Mouse (Mus musculus) embryonic fibroblast, embryonic 13.5 days (primary cell): ENCODE results near the gene Farp1. TPM values are rescaled to one million over a fixed set of nuclear protein-coding genes. Genes with fewer than 3 reads are reported as not detected.
"Not testable (repeated sequence)": the region's sequence is repeated elsewhere in the genome, so short reads cannot be mapped to it uniquely, and the experiment has no call there.

ENCODE experiments used
- H3K27ac ChIP-seq: 2 replicates; pipeline ENCODE4 v1.5.1; 2012; ENCODE audit warnings: low read length, control low read depth, inconsistent platforms; ENCODE audit not compliant: insufficient read depth
- H3K4me1 ChIP-seq: 2 replicates; pipeline ENCODE4 v1.6.1; 2011; ENCODE audit warnings: low read length; ENCODE audit not compliant: control insufficient read depth, insufficient read depth
- H3K4me3 ChIP-seq: 2 replicates; pipeline ENCODE4 v1.5.1; 2011; ENCODE audit warnings: mild to moderate bottlenecking, control low read depth, low read length; ENCODE audit not compliant: insufficient read depth
- CTCF ChIP-seq: IDR thresholded peaks from 2 replicates; pipeline ENCODE4 v1.5.1; 2011; ENCODE audit warnings: mild to moderate bottlenecking, control low read depth, low read length, moderate library complexity, borderline replicate concordance; ENCODE audit not compliant: insufficient read depth
- POLR2A ChIP-seq: IDR thresholded peaks from 2 replicates; pipeline ENCODE4 v1.6.1; 2011; ENCODE audit warnings: low read depth, mild to moderate bottlenecking, control low read depth, low read length, moderate library complexity
- polyA plus RNA-seq: library from polyadenylated mRNA; stranded (reverse); fragments of >200 nt; gene quantifications from 2 replicates; pipeline ENCODE4 v1.2.4, GENCODE M21; 2011; ENCODE audit warnings: low read depth; ENCODE audit not compliant: missing spikeins, insufficient read length

Farp1 gene
- polyA plus RNA-seq, 1 experiment, result 142 TPM

- no peak for TF ChIP-seq POLR2A
- no peak for TF ChIP-seq CTCF
- Histone ChIP-seq H3K27ac (no peak overlapping the region), H3K4me1 (peaks cover 5% of the 10 kb centered on the region; the same call in 1 of the 2 replicates), H3K4me3 (peak overlapping the region; percentile 46)
Measured at GRCm38 (mm10) chr14:121034525-121034924, 475 bp upstream of the Farp1 start.

GRCm38 (mm10) chr14:121035663-121036473, 868 bp downstream of the Farp1 start:
- Histone ChIP-seq H3K4me3 (peak overlapping the region; percentile 98), H3K4me1 (peaks cover 10% of the 10 kb centered on the region; the same call in 1 of the 2 replicates), H3K27ac (peak overlapping the region; percentile 96)
- TF ChIP-seq CTCF, result no peak
- no peak; the same call in none of the 2 replicates for TF ChIP-seq POLR2A

- Histone ChIP-seq H3K4me3 (peak overlapping the region; percentile 98), H3K27ac (peak overlapping the region; percentile 96), H3K4me1 (peaks cover 10% of the 10 kb centered on the region; the same call in 1 of the 2 replicates)
- no peak for TF ChIP-seq CTCF
Measured at GRCm38 (mm10) chr14:121036612-121037221, 1.7 kb downstream of the Farp1 start.

GRCm38 (mm10) chr14:121037276-121037675, 2.3 kb downstream of the Farp1 start:
- H3K4me3 ChIP-seq, result peak overlapping the region; percentile 98
- peaks cover 10% of the 10 kb centered on the region; the same call in 1 of the 2 replicates for H3K4me1 ChIP-seq
- peak overlapping the region; percentile 96 for H3K27ac ChIP-seq
- no peak for TF ChIP-seq CTCF
- peak; percentile 40 for TF ChIP-seq POLR2A

GRCm38 (mm10) chr14:121038676-121039075, 3.7 kb downstream of the Farp1 start:
- no peak for TF ChIP-seq POLR2A
- no peak for TF ChIP-seq CTCF
- Histone ChIP-seq H3K4me1 (peaks cover 10% of the 10 kb centered on the region; the same call in 1 of the 2 replicates), H3K4me3 (peak overlapping the region; percentile 54), H3K27ac (peak overlapping the region; percentile 49)

GRCm38 (mm10) chr14:121044145-121044544, 9.1 kb downstream of the Farp1 start:
- Histone ChIP-seq H3K4me1 (peaks cover 13% of the 10 kb centered on the region), H3K27ac (no peak overlapping the region), H3K4me3 (no peak overlapping the region)
- TF ChIP-seq CTCF (no peak), POLR2A (no peak)

GRCm38 (mm10) chr14:121046313-121046961, 11.4 kb downstream of the Farp1 start:
- Histone ChIP-seq H3K4me1 (peaks cover 16% of the 10 kb centered on the region), H3K27ac (no peak overlapping the region), H3K4me3 (no peak overlapping the region)
- no peak for TF ChIP-seq CTCF
- no peak for TF ChIP-seq POLR2A

- H3K4me3 ChIP-seq, result no peak overlapping the region
- no peak overlapping the region for H3K27ac ChIP-seq
- H3K4me1 ChIP-seq, result peaks cover 22% of the 10 kb centered on the region
- TF ChIP-seq POLR2A (no peak), CTCF (no peak)
Measured at GRCm38 (mm10) chr14:121047780-121048179, 12.8 kb downstream of the Farp1 start.

GRCm38 (mm10) chr14:121051002-121051401, 16.0 kb downstream of the Farp1 start:
- H3K4me3 ChIP-seq, H3K27ac ChIP-seq: not testable (repeated sequence)
- peaks cover 39% of the 10 kb centered on the region for H3K4me1 ChIP-seq

- no peak overlapping the region for H3K4me3 ChIP-seq
- H3K4me1 ChIP-seq, result peaks cover 34% of the 10 kb centered on the region
- TF ChIP-seq POLR2A (no peak), CTCF (no peak)
- peak overlapping the region; percentile 45 for H3K27ac ChIP-seq
Measured at GRCm38 (mm10) chr14:121053020-121053518, 18.1 kb downstream of the Farp1 start.
